Mouse (Mus musculus): ENCODE results near the gene Snx9.

Gene Snx9

DNA sequence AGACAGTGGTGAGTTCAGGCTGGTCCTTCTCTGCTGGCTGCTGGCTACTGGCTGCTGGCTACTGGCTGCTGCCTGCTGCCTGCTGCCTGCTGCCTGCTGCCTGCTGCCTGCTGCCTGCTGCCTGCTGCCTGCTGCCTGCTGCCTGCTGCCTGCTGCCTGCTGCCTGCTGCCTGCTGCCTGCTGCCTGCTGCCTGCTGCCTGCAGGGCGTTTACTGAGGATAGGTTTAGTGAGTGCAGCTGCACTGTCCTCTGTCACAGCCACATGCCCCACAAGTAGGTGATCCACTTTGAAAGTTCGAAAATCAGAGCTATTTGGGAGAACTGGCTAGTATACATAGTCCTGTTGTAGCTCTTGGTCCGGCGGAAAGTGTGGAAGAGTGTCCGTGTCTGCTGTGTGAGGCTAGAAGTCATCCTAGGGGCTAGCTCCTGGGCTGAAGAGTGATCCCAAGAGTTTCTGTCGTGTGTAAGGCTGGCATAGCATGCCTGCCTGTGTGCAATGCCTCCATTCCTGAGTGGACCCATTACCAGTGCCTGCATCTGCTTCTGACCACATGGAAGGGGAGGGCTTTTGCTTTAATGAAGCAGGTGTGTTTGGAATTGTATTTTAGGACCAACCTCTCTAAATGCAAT, 45.2 kb downstream of the Snx9 start:
- no peak for DNase-seq (ENCODE audit: low spot score)

DNA sequence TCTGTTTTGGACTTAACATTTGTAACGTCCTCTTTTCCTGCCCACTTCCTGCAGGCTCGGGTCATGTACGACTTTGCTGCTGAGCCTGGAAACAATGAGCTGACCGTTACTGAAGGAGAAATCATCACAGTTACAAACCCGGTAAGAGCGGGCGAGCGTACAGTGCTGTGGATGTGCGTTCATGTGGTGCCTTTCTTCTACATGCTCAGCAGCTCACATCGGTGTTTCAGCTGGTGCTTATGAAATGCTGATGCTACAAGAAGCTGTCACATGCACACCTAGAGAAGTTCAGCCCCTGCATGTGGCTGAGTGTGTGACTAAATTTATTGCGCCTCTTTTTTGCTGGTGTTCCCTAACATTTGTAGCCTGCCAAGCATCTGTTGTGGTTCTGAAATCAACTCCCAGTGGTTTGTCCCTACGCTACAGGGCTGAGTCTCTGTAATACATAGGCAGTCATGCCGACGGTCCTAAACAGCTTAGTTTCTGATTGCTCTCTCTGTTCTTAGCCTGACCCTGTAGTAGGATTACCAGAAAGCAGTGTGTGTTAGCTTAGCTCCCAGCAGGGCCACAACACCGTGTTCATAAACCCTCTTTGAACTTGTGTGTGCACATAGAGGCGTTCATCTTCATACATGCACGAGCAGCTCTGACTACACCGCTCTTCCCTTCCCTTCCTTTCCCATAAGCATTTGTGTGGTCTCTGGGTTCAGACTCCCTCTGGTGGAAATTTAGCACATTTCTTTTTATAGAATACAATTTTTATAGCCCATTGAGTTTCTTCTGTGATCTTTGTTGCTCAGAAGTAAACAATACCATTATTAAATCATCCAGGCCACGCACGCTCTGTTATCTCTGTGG, 46.0 kb downstream of the Snx9 start:
- no peak for DNase-seq (ENCODE audit: low spot score)

DNA sequence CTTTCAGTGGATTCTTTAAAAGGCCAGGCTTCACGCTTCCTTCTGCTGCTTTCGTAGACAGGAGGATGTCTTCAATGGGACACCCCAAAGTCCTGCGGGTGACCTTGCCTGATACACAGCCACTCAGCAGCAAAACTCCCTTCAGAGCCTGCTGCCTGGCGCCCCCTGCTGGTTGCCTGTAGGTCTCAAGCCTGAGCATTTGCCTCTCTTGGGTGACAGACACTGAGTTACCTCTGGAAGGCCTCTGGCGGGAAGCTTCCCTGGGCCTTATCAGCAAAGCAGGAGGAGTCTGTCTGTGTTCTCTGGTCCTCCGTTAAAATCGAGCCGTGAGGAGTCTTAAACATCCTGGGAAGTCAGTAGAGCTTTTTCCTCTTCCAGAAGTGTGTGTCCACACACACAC, 49.3 kb downstream of the Snx9 start:
- peak; percentile 63 for DNase-seq (ENCODE audit: low spot score)

DNA sequence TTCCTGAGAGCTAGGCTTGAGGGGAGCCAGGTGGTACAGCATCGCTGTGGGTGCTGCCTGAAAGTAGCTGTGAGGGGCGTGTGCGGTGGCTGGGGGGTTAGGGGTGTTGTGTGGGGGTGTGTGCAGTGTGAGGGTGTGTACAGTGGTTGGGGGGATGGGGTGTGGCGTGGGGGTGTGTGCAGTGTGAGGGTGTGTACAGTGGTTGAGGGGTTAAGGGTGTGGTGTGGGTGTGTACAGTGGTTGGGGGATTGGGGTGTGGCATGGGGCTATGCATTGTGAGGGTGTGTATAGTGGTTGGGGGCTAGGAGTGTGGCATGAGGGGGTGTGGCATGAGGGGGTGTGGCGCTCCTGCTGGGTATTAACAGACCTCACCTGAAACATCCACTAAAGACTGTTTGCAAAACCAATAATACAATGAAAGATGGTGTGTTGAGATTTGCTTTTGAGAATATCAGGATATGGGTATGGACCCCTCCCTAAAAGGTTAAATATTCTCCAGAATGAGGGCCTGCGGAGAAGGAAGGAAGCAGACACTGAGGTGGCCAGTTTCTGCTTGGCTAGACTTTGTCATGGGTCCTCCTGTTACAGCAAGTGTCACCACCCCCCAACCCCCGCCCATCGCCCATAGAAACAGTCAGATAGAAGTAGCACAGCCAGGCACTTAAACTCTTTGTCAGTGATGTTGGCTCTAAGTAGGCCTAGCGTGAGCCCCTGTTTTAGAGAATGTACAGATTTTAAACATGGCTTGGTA, 51.0 kb downstream of the Snx9 start:
- DNase-seq (ENCODE audit: low spot score), result no peak

DNA sequence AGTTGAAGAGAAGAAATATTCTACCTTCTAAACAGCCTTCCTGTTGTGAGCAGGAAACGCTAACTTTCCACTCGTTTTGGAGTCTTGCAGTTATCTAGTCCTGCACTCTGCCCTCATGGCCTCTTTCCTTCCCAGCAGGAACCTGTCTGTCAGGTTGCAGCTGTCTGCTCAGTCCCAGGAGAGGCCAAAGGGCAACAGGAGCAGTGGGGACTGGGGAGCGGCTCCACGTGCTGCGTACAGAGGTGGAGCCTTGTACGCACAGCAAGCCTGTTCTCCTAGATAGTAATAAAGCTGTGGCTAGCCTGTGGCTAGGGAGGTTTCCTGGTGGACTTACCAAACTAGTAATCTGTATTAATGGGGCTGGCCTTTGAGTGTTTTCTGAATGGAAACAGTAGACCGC, 52.0 kb downstream of the Snx9 start:
- DNase-seq (ENCODE audit: low spot score), result no peak

DNA sequence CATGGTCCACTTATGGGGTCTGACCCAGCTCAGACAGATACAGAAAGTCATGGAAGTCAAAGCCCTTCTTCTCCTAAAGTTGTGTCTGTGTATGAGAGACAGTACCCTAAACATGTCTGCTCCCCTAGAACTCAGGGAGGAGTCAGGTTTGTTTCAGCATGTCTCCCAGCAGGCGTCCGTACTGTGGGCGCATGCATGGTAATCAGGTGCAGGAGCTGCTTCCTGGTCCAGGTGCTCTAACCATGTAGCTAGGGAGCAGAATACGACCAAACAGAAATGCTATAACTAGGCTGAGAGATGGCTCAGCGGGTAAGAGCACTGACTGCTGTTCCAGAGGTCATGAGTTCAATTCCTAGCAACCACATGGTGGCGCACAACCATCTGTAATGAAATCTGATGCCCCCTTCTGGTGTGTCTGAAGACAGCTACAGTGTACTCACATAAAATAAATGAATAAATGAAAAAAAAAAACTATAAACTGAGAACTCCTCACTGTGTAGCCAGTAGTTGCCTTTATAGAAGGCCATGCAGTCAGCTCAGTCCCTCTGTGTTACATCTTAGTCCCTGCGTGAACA, 52.5 kb downstream of the Snx9 start:
- no peak for DNase-seq (ENCODE audit: low spot score)

DNA sequence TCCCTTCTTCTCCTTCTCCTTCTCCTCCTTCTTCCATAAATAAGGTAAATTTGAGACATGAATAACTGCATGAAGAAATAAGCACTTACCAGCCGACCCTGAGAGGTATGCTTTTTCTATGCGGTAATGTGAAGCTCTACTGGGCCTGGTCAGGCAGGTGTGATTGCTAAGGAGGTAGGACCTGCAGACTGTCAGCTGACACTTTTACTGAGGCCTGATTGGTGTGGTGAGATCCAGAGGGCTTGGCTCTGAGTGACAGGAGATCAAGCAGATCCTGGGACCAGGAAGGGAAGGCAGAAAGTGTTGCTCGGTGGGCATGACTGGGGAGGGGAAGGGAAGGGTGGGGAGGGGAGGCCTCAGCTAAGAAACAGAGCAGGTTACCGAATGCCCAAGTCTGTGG, 54.9 kb downstream of the Snx9 start:
- no peak for DNase-seq (ENCODE audit: low spot score)

DNA sequence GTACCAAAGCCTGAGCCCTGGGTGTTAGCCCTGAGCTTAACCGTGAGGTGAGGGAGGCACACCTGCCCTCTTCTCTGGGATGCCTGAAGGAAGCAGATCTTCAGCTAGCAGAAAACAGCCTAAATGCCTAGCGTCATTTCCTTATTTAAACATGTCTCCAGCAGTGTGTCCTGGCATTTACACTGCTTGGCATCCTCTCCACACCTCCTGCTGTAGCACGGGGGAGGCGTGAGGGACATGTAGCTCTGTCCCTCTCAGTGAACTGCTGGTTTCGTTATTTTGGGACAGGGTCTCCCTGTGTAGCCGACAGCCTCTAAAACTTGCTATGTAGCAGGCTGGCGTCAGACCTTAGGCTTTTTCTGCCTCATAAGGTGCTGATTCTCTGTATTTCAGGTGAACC, 55.5 kb downstream of the Snx9 start:
- no peak for DNase-seq (ENCODE audit: low spot score)

DNA sequence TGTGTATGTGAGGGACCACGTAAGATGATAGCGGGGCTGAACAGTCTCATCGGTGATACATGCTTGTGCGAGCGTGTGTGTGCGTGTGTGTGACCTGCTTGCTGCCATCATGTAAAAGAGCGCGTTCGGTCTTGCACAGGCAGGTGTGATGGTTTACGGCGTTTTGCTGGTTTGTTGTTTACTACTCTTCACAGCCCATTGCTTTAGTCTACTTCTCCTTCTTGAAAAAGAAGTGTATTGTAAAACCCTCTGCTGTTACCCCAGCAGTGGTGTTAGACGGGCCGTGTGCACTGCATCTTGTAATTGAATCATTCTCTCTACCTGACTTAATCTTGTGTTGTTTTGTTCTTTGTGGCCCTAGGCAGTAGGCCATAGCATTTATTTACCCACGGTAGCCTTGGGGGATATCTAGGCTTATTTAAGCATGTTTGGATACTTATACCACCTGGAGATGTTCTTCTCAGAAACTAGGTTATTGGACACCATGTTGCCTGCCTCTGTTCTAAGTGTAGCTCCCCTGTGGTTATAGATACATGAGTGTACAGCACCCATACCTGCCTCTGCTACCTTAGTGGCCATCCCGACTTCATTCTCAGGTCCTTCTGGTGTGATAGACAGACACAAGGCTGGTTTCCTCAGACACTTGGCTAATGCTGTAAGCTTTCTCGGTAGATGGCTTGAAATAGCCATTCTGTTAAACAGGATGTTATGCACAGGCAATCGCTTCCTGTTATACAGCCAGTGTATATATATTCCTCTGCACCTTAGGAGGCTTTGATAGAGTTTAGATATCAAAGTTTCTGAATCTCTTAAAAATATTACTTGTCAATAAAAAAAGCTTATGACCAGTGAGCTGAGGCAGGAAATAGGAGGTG, 56.4 kb downstream of the Snx9 start:
- no peak for DNase-seq (ENCODE audit: low spot score)

DNA sequence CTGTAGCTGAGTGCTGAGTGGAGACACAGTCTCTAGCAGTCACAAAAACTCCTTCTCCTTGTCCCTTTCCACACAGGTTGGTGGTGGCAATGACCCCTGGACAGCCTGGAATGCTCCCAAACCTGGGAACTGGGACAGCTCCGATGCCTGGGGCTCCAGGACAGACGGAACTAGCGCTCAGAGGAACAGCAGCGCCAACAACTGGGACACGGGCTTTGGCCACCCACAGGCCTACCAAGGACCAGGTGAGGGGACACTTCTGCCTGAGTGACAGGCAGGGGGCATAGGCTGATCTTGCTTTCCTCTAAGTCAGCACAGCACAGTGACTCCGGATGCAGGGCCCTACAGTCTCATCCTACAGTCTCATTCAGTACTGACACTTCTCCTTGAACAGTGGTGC, 58.1 kb downstream of the Snx9 start:
- no peak for DNase-seq (ENCODE audit: low spot score)

DNA sequence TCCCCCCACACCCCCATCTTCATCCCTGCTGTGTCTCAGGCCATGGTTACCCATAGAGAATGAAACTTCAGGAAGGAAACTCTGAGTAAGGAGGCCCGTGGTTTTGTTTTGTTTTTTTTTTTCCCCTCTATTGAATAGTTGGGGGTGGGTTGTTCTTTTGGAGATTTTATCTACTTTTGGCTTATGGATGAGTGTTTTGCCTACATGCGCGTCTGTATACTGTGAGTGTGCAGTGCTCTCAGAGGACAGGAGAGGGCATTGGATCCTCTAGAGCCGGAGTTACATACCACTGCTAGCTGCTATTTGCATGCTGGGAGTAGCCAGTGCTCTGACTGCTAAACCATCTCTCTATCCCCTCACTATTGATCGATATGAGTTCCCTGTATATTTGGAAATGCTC, 60.3 kb downstream of the Snx9 start:
- DNase-seq (ENCODE audit: low spot score), result no peak

DNA sequence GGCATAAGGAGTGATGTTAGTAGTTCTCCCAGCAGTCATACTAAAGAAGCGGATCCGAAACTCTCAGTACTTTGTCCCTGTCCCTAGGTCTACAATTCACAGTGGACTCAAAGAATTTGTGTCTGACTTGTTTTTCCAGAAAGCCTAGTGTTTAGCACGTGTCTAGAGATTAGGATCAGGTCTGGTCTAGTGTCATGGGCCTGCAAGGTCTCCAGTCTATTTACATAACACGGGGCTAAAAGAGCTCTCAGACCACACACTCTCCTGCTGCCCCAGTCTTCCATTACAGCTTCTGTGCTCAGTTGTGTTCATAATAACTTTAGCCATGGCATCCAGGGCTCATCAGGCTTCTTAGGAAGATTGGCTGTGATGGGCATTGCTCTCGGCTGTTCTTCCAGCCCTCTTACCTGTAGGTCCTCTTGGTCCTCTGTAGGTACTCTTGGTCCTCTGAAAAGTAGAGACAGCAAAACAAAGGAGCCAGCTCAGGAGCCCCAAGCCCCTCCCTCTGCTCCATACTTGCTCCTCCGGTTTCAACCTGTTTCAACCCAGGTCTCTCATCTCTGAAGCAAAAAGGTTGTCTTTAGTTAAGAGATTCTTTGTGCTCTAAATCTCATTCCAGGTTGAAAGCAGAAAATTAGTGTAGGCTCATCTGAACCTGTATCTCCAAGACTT, 62.6 kb downstream of the Snx9 start:
- DNase-seq (ENCODE audit: low spot score), result no peak

DNA sequence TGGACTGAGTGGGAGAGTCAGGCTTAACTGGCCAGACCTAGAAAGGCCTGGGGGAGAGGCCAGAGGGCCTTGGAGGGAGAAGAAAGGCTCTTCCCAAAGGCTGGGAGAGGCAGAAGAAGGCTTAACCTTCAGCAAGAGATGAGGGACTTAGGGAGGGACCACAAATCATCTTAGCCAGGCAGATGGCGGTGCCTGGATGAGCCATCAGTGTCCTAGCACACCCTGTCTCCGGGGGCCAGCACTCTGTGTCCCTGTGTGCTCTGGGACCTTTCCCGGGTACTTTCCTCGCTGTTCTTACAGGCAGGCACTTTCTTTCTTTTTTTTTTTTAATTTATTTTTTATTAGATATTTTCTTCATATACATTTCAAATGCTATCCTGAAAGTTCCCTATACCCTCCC, 68.6 kb downstream of the Snx9 start:
- DNase-seq (ENCODE audit: low spot score), result no peak

DNA sequence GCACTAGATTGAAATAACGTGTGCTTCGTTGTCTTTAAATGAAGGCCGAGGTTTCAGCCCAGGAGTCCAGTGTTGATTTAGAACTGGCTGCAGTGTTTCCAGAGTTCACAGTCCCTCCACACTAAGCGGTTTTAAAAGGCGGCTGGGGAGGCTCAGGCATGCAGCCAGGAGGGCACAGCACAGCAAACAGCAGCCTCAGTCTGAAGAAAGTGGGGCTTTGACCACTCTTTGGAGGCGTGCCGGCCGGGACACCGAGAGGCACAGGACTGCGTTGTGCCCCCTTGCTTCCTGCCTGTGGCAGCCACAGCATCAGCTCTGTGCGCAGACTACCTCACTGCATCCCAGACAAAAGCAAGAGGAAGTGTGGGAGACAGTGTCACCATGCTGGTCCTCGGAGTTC, 70.5 kb downstream of the Snx9 start:
- no peak for DNase-seq (ENCODE audit: low spot score)

DNA sequence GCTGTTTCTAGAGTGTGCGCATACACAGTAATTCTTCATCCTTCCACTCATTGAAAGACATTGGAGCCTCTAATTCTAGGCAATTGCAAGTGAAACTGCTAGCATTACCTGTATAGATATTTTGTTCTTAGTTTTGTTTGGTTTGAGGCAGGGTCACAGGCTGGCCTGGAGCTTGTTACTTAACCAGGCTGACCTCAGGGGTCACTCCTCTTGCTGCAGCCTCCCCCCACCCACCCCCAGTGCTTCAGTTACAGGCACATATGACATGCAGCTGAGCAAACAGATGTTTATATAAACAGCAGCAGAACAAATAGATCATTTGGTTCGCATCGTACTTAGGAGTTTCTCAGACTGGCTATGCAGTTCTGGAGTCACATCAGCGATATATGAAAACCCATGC, 71.7 kb downstream of the Snx9 start:
- no peak for DNase-seq (ENCODE audit: low spot score)

DNA sequence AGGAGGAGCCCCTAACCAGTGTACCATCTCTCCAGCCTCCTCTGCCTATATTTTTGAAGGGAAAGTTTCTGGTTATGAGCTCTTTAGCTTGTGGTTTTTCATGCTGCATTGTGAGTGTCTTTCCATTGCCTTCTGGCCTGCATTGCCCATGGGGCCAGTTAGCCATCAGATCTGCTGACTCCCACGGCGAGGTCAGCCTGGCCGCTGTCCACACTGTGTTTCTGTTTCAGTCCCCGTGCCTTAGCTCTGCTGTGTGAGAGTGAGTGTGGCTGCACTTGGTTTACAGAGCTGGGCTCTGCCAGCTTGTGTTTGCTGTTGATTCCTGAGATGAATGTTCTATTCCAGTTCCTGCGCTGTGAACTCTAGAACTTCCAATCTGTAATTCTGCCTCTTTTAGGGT, 73.1 kb downstream of the Snx9 start:
- no peak for DNase-seq (ENCODE audit: low spot score)

DNA sequence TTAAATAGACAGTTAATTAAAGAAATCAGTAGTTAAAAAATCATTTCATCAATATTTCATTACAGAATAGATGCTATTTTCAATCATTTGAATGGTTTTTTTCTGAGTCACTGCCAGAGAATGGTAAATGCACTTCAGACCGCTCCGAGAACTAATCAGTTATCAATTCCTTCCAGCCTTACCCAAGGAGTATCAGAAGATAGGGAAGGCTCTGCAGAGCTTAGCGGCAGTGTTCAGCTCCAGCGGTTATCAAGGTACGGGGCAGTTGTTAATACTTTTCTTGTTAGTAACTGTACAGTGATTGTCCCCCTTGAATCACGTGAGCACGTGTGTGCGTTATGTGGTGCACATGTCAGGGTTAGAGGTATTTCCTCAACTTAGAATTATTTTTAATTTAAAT, 80.8 kb downstream of the Snx9 start:
- no peak for DNase-seq (ENCODE audit: low spot score)

DNA sequence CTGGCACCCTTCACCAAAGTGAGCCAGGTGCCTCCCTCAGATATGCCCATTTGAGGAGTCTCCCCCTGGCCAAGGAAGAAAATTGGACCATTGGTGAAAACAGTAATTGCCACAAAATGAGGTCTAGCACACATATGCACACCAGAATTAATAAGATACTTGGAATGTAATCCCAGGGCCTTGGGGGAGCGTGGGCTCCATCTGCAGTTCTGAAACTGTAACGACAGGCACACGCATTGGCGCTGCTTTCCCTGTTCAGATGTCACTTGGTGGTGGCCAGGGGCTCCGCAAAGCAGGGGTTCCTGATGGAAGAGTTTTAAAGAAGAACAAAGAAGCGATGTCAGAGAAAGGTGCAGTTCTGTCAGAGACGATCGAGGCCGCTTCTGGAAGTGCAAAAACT, 82.2 kb downstream of the Snx9 start:
- no peak for DNase-seq (ENCODE audit: low spot score)

DNA sequence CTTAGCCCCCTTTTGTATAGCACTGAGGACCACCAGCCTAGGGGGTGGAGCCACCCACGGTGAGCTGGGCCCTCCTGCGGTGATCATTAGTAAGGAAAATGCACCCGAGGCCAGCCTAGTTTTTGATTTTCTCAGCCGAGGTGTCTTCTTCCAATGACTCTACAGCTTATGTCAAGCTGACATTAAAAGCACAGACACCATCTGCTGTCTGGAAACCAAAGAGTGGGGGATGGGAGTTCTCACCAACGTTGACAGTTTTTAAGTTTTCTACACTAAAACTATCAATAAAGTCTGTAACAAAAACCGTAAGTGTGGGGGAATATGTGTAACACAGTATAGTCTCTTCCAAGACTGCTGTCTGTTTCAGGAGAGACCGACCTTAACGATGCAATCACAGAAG, 83.1 kb downstream of the Snx9 start:
- DNase-seq (ENCODE audit: low spot score), result no peak

DNA sequence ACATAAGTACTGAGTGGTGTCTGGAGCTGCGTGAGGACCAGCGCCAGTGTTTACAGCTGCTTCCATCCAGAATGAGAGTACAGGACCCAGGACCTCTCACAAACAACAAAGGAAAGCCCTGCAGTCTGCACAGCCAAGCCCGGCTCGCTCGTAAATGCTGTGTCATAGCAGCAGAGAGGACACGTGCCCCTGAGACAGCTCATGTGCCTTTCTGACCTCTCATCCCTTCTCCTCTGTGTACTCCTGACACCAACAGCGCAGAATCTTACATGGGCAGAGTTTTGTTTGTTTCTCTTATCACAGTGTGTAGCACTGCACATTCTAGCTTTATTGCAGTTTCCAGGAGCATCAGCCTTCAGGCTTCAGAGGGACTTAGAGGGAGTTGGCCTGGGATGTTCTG, 85.6 kb downstream of the Snx9 start:
- DNase-seq (ENCODE audit: low spot score), result no peak

DNA sequence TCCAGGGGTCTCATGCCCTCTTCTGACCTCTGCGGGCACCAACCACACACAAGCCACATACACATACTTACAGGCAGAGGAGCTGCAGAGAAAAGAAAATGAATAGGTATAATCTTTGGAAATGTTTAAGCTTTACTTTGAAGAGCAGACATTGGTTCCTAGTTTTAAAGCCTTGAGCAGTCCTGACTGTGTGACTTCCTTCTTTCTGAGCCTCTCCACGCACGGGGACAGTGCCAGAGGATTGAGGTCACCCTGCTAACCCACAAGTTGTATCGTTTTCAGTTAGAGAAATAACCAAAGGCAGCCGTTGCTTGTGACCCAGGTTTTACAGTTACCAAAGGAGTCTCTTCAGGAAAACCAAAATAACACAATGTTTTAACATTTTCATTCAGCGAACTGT, 87.9 kb downstream of the Snx9 start:
- DNase-seq (ENCODE audit: low spot score), result no peak
